Mouse (Mus musculus) T-helper 1 cell (primary cell): ENCODE measurements at regions not wholly inside any gene's neighbourhood (a gene's known extent, or its start where the extent isn't known, plus 50 kb on each side); places are given as distances from the start of the nearest gene placed in this dataset.

ENCODE experiments used
- in situ Hi-C: fragments of 300-600 bp; cut with MboI, MseI; formaldehyde crosslinking; loops from one replicate; pipeline ENCODE4 v1.15.1; 2025; ENCODE audit warnings: high pct_unique_total_duplicates

- in situ Hi-C loops: no loop called here
Measured at GRCm38 (mm10) chr1:147703467-147703866, 1208.9 kb downstream of the Brinp3 start.

- in situ Hi-C loops: loop anchor here (10.0 kb wide), 1 partner anchor 765 kb away; no protein-coding TSS in a partner anchor
Measured at GRCm38 (mm10) chr1:147729930-147730329, 1235.4 kb downstream of the Brinp3 start.

- in situ Hi-C loops: loop anchor here (10.0 kb wide), 1 partner anchor 609 kb away; no protein-coding TSS in a partner anchor
Measured at GRCm38 (mm10) chr1:147766094-147766493, 1271.5 kb downstream of the Brinp3 start.

- in situ Hi-C loops: no loop called here
Measured at GRCm38 (mm10) chr1:147802759-147803158, 1308.2 kb downstream of the Brinp3 start.
